Mouse (Mus musculus) limb, embryonic 14.5 days (tissue): ENCODE results near the gene Prdm2. TPM values are rescaled to one million over a fixed set of nuclear protein-coding genes. Genes with fewer than 3 reads are reported as not detected.

ENCODE experiments used
- ATAC-seq: fragments of 200-750 bp; cut with Nextera tagmentation; 2 replicates; pipeline ENCODE4 v1.8.0; 2017; ENCODE audit warnings: low read depth, moderate number of reproducible peaks, moderate TSS enrichment; ENCODE audit not compliant: low FRiP score
- DNase-seq: peaks from one replicate; pipeline ENCODE4 v3.0.0-alpha.2; 2015; ENCODE audit warnings: low spot score
- H3K27ac ChIP-seq: fragments of 300-500 bp; sonication (generic); replicated peaks from 2 replicates; pipeline ENCODE4 v1.5.1; 2014; ENCODE audit warnings: low read depth, mild to moderate bottlenecking, low read length, moderate library complexity, mixed read lengths
- H3K27me3 ChIP-seq: fragments of 300-500 bp; sonication (generic); 2 replicates; pipeline ENCODE4 v1.6.1; 2014; ENCODE audit warnings: low read length, mixed read lengths; ENCODE audit not compliant: control insufficient read depth, insufficient read depth
- H3K36me3 ChIP-seq: fragments of 300-500 bp; sonication (generic); 2 replicates; pipeline ENCODE4 v1.6.1; 2014; ENCODE audit warnings: mild to moderate bottlenecking, low read length, moderate library complexity, mixed read lengths; ENCODE audit not compliant: control insufficient read depth, insufficient read depth
- H3K4me1 ChIP-seq: fragments of 300-500 bp; sonication (generic); 2 replicates; pipeline ENCODE4 v1.6.1; 2014; ENCODE audit warnings: antibody characterized with exemption, low read length, mixed read lengths; ENCODE audit not compliant: control insufficient read depth, insufficient read depth
- H3K4me2 ChIP-seq: fragments of 300-500 bp; sonication (generic); replicated peaks from 2 replicates; pipeline ENCODE4 v1.6.1; 2014; ENCODE audit warnings: low read depth, mild to moderate bottlenecking, low read length, moderate library complexity; ENCODE audit not compliant: severe bottlenecking
- H3K4me3 ChIP-seq: fragments of 300-500 bp; sonication (generic); replicated peaks from 2 replicates; pipeline ENCODE4 v1.5.1; 2014; ENCODE audit warnings: low read length
- H3K9ac ChIP-seq: fragments of 300-500 bp; sonication (generic); 2 replicates; pipeline ENCODE4 v1.6.1; 2014; ENCODE audit warnings: mild to moderate bottlenecking, low read depth, low read length, moderate library complexity; ENCODE audit not compliant: severe bottlenecking
- H3K9me3 ChIP-seq: fragments of 300-500 bp; sonication (generic); 2 replicates; pipeline ENCODE4 v1.6.1; 2016; ENCODE audit warnings: low read length; ENCODE audit not compliant: control insufficient read depth
- POLR2A ChIP-seq: fragments of 200-500 bp; IDR thresholded peaks from 2 replicates; pipeline ENCODE4 v1.8.0; 2012; ENCODE audit warnings: inconsistent platforms, mild to moderate bottlenecking, moderate library complexity, borderline replicate concordance; ENCODE audit not compliant: insufficient read depth, insufficient read length; ENCODE audit errors: extremely low read depth
- WGBS: fragments of 180-500 bp; shearing (Covaris S2); extraction: QIAGEN DNeasy Blood & Tissue Kit; methylation state at CpG from one replicate; pipeline ENCODE4 v1.1.7; 2014; 5-methylcytosine and 5-hydroxymethylcytosine counted together
- polyA plus RNA-seq, 2 experiments: library from polyadenylated mRNA; depleted of rRNA in 1 of 2; stranded (reverse) in 1 of 2; unstranded in 1 of 2; fragments of >200 nt; fragmentation: Nextera tagmentation in 1 of 2; extraction: Ambion mirVana in 1 of 2; gene quantifications; 2 replicates each; pipeline versions ENCODE4 v1.2.1 to v1.2.3; 2012 to 2014

The Prdm2 gene
- polyA plus RNA-seq, 2 experiments: 14.2 to 26.2 TPM

DNA sequence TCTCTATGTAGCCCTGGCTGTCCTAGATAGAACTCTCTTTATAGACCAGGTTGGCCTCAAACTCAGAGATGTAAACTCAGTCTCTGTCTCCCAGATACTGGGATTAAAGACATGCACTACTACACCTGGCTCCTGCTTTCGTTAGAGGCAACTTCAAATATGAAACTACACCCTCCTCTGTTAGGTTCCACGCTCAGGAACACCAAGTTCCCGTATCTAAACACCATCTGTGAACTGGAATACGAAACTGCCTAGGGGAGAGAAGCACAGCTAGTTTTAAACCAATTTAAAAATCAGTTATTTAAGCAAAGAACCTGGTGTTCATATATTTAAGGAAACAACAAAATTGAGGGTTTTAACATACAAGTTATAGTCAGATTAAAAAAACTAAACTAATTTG lies 56.9 kb downstream of the Prdm2 start:
- WGBS: 52% methylated on average over 4 of the region's 4 CpGs
- no peak overlapping the region for H3K9ac ChIP-seq
- no peak overlapping the region for H3K4me2 ChIP-seq
- no peak for ATAC-seq
- H3K36me3 ChIP-seq: peaks cover 12% of the 10 kb centered on the region; the same call in 1 of the 2 replicates
- no peak for TF ChIP-seq POLR2A
- no peak overlapping the region for H3K27ac ChIP-seq
- H3K9me3 ChIP-seq: no peaks in the 10 kb centered on the region
- H3K4me3 ChIP-seq: no peak overlapping the region
- no peak for DNase-seq
- no peaks in the 10 kb centered on the region for H3K27me3 ChIP-seq
- peaks cover 25% of the 10 kb centered on the region for H3K4me1 ChIP-seq

DNA sequence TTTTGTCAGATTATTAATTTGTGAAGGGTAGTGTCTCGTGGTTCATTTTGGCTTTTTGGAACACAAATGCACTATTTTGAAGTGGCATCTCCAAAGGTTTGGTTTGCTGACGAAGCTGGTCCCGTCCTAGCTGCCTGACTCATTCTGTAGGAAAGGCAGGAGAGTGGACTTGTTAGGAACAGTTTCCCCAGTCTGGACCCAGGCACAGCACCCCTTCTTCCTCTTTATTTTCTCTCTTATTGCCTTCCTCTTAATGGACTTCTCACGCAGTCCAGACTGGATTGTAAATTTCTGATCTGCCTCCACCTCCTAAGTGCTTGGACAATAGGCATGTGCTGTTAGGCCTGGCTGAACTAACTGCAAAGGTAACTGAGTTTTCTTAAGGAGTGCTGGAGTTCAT lies 57.8 kb downstream of the Prdm2 start:
- WGBS: 70% methylated on average over 4 of the region's 4 CpGs

DNA sequence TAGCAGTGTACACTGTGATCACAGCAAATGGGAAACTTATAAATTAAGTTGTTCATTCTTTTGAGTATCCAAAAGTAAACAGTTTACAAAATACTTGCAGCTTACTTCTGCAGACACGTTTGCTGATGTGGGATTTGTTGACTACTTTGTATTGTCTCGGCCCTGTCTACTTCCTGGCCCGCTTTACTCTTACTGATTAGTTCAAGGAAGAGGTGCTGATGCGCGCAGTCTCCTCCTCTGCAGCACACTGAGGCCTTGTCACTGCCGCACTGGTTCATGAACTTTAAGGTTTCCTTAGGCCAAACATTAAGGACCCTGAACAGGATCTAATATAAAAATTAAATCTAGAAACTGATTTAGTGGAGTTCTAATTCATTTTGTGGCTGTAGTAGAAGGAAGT lies 58.2 kb downstream of the Prdm2 start:
- Histone ChIP-seq H3K27me3 (no peaks in the 10 kb centered on the region), H3K4me3 (no peak overlapping the region), H3K4me1 (peaks cover 18% of the 10 kb centered on the region), H3K27ac (no peak overlapping the region), H3K4me2 (no peak overlapping the region), H3K36me3 (peaks cover 12% of the 10 kb centered on the region; the same call in 1 of the 2 replicates), H3K9ac (no peak overlapping the region), H3K9me3 (no peaks in the 10 kb centered on the region)
- no peak for ATAC-seq
- no peak for TF ChIP-seq POLR2A
- no peak for DNase-seq
- WGBS: 89% methylated on average over 6 of the region's 6 CpGs

More for the DNA sequence above, 57.8 kb downstream of the Prdm2 start:
- no peak overlapping the region for H3K4me2 ChIP-seq
- peaks cover 12% of the 10 kb centered on the region; the same call in 1 of the 2 replicates for H3K36me3 ChIP-seq
- H3K27ac ChIP-seq: no peak overlapping the region
- H3K9ac ChIP-seq: no peak overlapping the region
- no peak for DNase-seq
- no peaks in the 10 kb centered on the region for H3K27me3 ChIP-seq
- H3K4me3 ChIP-seq: no peak overlapping the region
- peaks cover 18% of the 10 kb centered on the region for H3K4me1 ChIP-seq
- no peaks in the 10 kb centered on the region for H3K9me3 ChIP-seq
- no peak for ATAC-seq
- TF ChIP-seq POLR2A: no peak

DNA sequence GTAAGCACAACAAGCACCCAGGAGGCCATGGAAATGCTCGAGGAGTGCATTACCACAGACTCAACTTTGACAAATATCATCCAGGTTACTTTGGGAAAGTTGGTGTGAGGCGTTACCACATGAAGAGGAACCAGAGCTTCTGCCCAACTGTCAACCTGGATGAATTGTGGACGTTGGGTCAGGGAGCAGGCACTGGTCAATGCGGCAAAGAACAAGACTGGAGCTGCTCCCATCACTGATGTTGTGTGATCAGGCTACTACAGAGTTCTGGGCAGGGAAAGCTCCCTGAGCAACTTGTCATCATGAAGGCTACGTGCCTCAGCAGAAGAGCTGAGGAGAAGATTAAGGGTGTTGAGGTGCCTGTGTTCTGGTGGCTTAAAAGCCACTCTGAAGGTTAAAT lies 60.2 kb downstream of the Prdm2 start:
- H3K4me2 ChIP-seq: no peak overlapping the region
- peaks cover 9% of the 10 kb centered on the region; the same call in 1 of the 2 replicates for H3K36me3 ChIP-seq
- no peaks in the 10 kb centered on the region for H3K9me3 ChIP-seq
- no peaks in the 10 kb centered on the region for H3K27me3 ChIP-seq
- H3K27ac ChIP-seq: no peak overlapping the region
- H3K9ac ChIP-seq: no peak overlapping the region
- DNase-seq (no peak), ATAC-seq (no peak)
- 84% methylated on average over 5 of the region's 5 CpGs for WGBS
- H3K4me1 ChIP-seq: peaks cover 18% of the 10 kb centered on the region
- no peak overlapping the region for H3K4me3 ChIP-seq
- no peak for TF ChIP-seq POLR2A

DNA sequence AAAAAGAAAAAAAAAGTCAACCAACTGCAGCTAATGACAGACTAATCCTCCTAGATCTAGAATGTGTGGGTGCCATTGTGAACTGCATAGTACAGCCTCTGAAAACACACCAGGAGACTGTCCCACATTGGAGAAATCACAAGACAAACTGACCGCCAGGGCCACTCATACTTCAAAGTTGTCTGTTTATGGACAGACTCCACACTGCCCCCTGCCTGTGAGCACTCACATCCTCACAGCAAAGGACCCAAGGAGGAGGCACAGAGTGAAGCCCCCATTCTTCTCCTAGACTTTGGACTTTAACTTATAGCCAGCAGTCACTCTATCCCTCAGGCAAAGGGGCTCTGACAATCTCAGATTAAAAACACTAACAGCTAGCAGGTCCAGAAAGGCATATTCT lies 61.5 kb downstream of the Prdm2 start:
- no peak for ATAC-seq
- Histone ChIP-seq H3K27ac (no peak overlapping the region), H3K4me3 (no peak overlapping the region), H3K9ac (no peak overlapping the region), H3K27me3 (no peaks in the 10 kb centered on the region), H3K4me2 (no peak overlapping the region), H3K4me1 (peaks cover 9% of the 10 kb centered on the region), H3K36me3 (no peaks in the 10 kb centered on the region), H3K9me3 (no peaks in the 10 kb centered on the region)
- no peak for DNase-seq
- TF ChIP-seq POLR2A: no peak
- 88% methylated on average over 1 of the region's 1 CpGs for WGBS

DNA sequence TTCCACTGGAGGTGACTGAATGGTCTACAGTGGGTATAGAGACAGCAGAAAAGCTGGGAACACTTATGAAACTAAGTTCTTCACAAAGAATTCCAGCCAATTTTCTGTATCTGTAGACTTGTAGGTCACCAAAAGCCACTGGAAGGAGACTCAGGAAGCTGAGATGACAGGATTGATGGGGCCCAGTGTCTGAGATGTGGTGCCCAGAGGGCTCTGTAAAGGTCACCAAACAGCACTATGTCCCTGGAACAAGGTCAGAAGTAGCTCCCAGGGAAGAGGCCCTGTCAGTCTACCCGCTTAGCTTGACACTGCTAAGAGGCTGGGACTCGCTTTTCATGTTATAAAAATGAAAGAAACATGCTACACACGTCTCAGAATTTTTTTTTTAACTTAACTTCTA lies 65.1 kb downstream of the Prdm2 start:
- 70% methylated on average over 3 of the region's 3 CpGs for WGBS
- H3K36me3 ChIP-seq: no peaks in the 10 kb centered on the region
- H3K4me2 ChIP-seq: no peak overlapping the region
- H3K4me1 ChIP-seq: peaks cover 8% of the 10 kb centered on the region
- no peak overlapping the region for H3K27ac ChIP-seq
- H3K9ac ChIP-seq: no peak overlapping the region
- no peak for DNase-seq
- no peaks in the 10 kb centered on the region for H3K27me3 ChIP-seq
- no peaks in the 10 kb centered on the region for H3K9me3 ChIP-seq
- ATAC-seq: no peak
- no peak overlapping the region for H3K4me3 ChIP-seq
- no peak for TF ChIP-seq POLR2A
